ENCODE assay signal across 1 mouse cellular context in genomic region chr1:152437518-152437917, GRCm38 (mm10). TPM values are rescaled to one million over a fixed set of nuclear protein-coding genes. Genes with fewer than 3 reads are reported as not detected.
"Had no signal": no experiment of that assay in that cellular context is flagged by ENCODE, and none has a peak within 500 bp of the region (broad histone marks: within the 10 kb centered on the region; RNA-seq: fewer than 3 reads in every experiment).

No protein-coding gene starts in this region.

RNA-seq across cellular contexts. Expression of gene Colgalt2, which starts 37.9 kb away (rescaled TPM):
- total RNA-seq: monocyte, adult 5-6 weeks had no signal
